Mouse (Mus musculus): Measurements from ENCODE around the gene Megf11. TPM values are rescaled to one million over a fixed set of nuclear protein-coding genes. Genes with fewer than 3 reads are reported as not detected.
A peak's percentile ranks its signal among the peaks of the same experiment; 100 is the strongest.

Gene Megf11
- polyA plus RNA-seq, 1 experiment: 0.09 TPM

GRCm38 (mm10) chr9:64349490-64349889 is 35.9 kb upstream of the Megf11 start:
- Histone ChIP-seq H3K27ac (ENCODE audit: insufficient read depth, low read length) (no peak overlapping the region), H3K4me1 (ENCODE audit: control insufficient read depth, insufficient read depth, low read length) (no peaks in the 10 kb centered on the region), H3K4me3 (ENCODE audit: insufficient read depth, low read length) (no peak overlapping the region)
- TF ChIP-seq POLR2A (IDR thresholded peaks at IDR 0.05; ENCODE audit: low read depth, low read length) (no peak), CTCF (IDR thresholded peaks at IDR 0.05; ENCODE audit: borderline replicate concordance, insufficient read depth, low read length) (no peak)

GRCm38 (mm10) chr9:64351191-64351590 is 34.2 kb upstream of the Megf11 start:
- TF ChIP-seq CTCF (IDR thresholded peaks at IDR 0.05; ENCODE audit: borderline replicate concordance, insufficient read depth, low read length) (no peak), POLR2A (IDR thresholded peaks at IDR 0.05; ENCODE audit: low read depth, low read length) (no peak)
- H3K27ac ChIP-seq (ENCODE audit: insufficient read depth, low read length): no peak overlapping the region
- no peak overlapping the region for H3K4me3 ChIP-seq (ENCODE audit: insufficient read depth, low read length)
- H3K4me1 ChIP-seq (ENCODE audit: control insufficient read depth, insufficient read depth, low read length): no peaks in the 10 kb centered on the region

GRCm38 (mm10) chr9:64355627-64356026 is 29.8 kb upstream of the Megf11 start:
- H3K4me3 ChIP-seq (ENCODE audit: insufficient read depth, low read length): no peak overlapping the region
- TF ChIP-seq CTCF (IDR thresholded peaks at IDR 0.05; ENCODE audit: borderline replicate concordance, insufficient read depth, low read length): no peak
- no peak for TF ChIP-seq POLR2A (IDR thresholded peaks at IDR 0.05; ENCODE audit: low read depth, low read length)
- no peaks in the 10 kb centered on the region for H3K4me1 ChIP-seq (ENCODE audit: control insufficient read depth, insufficient read depth, low read length)
- no peak overlapping the region for H3K27ac ChIP-seq (ENCODE audit: insufficient read depth, low read length)

GRCm38 (mm10) chr9:64361231-64361950 is 24.0 kb upstream of the Megf11 start:
- no peak overlapping the region for H3K4me3 ChIP-seq (ENCODE audit: insufficient read depth, low read length)
- no peak overlapping the region for H3K27ac ChIP-seq (ENCODE audit: insufficient read depth, low read length)
- TF ChIP-seq CTCF (IDR thresholded peaks at IDR 0.05; ENCODE audit: borderline replicate concordance, insufficient read depth, low read length) (no peak), POLR2A (IDR thresholded peaks at IDR 0.05; ENCODE audit: low read depth, low read length) (no peak)
- no peaks in the 10 kb centered on the region for H3K4me1 ChIP-seq (ENCODE audit: control insufficient read depth, insufficient read depth, low read length)

DNA sequence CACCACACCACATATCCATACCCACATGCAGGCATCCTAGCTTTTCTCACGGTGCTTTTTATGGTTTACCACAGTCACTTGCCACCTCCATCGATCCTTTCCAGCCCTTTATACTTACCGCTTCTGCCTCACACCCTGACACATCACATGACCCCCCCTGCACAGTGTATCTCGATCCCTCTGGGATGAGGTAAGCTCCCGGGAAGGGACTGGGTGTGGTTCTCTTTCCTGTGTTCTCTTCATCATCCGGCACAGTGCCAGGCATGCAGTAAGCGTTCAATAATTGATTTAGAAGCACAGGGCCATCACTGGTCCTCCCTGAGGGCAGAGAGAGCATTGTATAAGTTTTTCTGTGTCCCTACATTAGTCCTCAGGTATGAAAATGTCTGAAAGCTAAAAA is 15.6 kb upstream of the Megf11 start:
- no peak overlapping the region for H3K4me3 ChIP-seq (ENCODE audit: insufficient read depth, low read length)
- TF ChIP-seq POLR2A (IDR thresholded peaks at IDR 0.05; ENCODE audit: low read depth, low read length) (no peak), CTCF (IDR thresholded peaks at IDR 0.05; ENCODE audit: borderline replicate concordance, insufficient read depth, low read length) (no peak)
- H3K27ac ChIP-seq (ENCODE audit: insufficient read depth, low read length): no peak overlapping the region
- no peaks in the 10 kb centered on the region for H3K4me1 ChIP-seq (ENCODE audit: control insufficient read depth, insufficient read depth, low read length)

DNA sequence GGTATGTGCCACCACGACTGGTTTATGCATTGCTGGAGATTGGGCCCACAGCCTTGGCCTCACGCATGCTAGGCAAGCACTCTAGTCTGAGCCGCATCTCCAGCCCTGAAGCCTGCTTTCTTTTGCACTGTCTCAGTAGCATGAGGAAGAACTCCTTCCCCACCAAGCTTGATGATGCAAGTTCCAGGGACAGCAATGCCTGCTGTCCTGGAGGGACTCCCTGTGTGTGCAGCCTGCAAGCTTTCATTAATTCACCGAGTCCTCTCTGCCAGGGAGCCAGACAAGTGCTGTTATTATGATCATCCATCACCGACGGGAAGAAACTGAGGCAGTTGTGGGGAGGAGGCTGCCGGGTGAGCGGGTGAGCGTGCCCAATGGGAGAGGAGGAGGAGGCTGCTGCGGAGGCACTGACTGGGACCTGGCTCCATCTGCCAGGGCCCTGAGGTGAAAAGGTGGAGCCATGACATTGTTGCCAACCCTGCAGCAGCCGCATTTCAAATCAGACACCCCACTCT is 14.1 kb upstream of the Megf11 start:
- TF ChIP-seq POLR2A (IDR thresholded peaks at IDR 0.05; ENCODE audit: low read depth, low read length) (no peak), CTCF (IDR thresholded peaks at IDR 0.05; ENCODE audit: borderline replicate concordance, insufficient read depth, low read length) (no peak)
- H3K4me1 ChIP-seq (ENCODE audit: control insufficient read depth, insufficient read depth, low read length): no peaks in the 10 kb centered on the region
- no peak overlapping the region for H3K27ac ChIP-seq (ENCODE audit: insufficient read depth, low read length)
- H3K4me3 ChIP-seq (ENCODE audit: insufficient read depth, low read length): no peak overlapping the region

DNA sequence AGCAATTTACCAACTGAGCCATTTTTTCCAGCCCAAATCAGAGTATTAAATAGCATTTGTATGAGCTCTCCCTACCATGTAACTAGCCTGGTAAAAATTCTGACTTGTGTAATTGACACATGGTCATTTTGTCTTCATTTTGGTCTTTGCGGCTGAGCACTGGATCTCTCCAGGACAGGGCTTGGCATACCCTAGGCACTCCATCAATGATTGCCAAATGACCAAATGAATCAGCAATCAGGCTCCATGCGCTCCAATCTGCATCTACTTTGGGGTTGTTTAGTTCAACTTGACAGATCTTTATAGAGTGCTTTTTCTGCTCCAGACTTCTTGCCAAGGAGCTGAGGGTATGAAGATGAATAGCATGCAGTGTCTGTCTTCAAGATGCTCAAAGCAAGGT is 9.0 kb upstream of the Megf11 start:
- H3K27ac ChIP-seq (ENCODE audit: insufficient read depth, low read length): no peak overlapping the region
- no peak overlapping the region for H3K4me3 ChIP-seq (ENCODE audit: insufficient read depth, low read length)
- no peak for TF ChIP-seq CTCF (IDR thresholded peaks at IDR 0.05; ENCODE audit: borderline replicate concordance, insufficient read depth, low read length)
- no peak for TF ChIP-seq POLR2A (IDR thresholded peaks at IDR 0.05; ENCODE audit: low read depth, low read length)
- H3K4me1 ChIP-seq (ENCODE audit: control insufficient read depth, insufficient read depth, low read length): no peaks in the 10 kb centered on the region

DNA sequence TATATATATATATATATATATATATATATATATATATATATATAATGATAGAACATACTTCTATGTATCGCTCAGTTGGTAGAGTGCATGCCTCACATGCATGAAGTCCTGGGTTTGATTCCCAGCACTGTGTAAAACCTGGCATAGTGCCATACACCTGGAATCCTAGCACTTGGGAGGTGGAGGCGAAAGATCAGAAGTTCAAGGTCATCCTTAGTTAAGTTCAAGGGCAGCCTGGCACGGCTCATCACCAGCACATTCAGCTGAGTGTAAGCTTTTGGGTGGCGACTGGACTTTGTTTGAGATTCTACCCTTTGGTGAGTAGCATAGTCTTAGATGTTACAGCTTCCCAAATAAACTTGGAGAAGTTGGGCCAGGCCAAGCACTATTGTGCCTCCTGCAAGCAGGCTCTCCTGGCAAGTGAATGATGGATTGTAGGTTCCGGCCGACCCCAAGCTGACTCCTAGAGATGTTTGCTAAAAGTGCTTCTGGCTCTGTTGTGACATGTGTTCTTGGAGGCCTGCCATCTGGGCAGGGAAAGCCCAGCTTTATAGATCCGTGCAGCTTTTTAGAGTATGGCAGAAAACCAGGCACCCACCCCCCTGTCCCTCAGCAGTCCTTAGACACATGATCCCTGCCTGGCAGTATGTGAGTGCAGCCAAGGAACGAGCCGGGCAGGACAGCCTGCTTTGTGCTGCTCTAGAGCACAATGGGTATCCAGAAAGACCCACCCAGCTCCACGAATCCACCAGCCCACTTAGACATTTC is 2.2 kb upstream of the Megf11 start:
- no peak for TF ChIP-seq CTCF (IDR thresholded peaks at IDR 0.05; ENCODE audit: borderline replicate concordance, insufficient read depth, low read length)
- no peak for TF ChIP-seq POLR2A (IDR thresholded peaks at IDR 0.05; ENCODE audit: low read depth, low read length)
- no peak overlapping the region for H3K27ac ChIP-seq (ENCODE audit: insufficient read depth, low read length)
- no peaks in the 10 kb centered on the region for H3K4me1 ChIP-seq (ENCODE audit: control insufficient read depth, insufficient read depth, low read length)
- H3K4me3 ChIP-seq (ENCODE audit: insufficient read depth, low read length): no peak overlapping the region

GRCm38 (mm10) chr9:64386466-64387211 is 1.2 kb downstream of the Megf11 start:
- Histone ChIP-seq H3K4me1 (ENCODE audit: control insufficient read depth, insufficient read depth, low read length) (no peaks in the 10 kb centered on the region), H3K27ac (ENCODE audit: insufficient read depth, low read length) (no peak overlapping the region), H3K4me3 (ENCODE audit: insufficient read depth, low read length) (0 out of 2 replicates have a peak overlapping the region, but pooled peaks have one; percentile 4)
- TF ChIP-seq POLR2A (IDR thresholded peaks at IDR 0.05; ENCODE audit: low read depth, low read length) (no peak), CTCF (IDR thresholded peaks at IDR 0.05; ENCODE audit: borderline replicate concordance, insufficient read depth, low read length) (no peak)
